Mouse (Mus musculus) midbrain, embryonic 10.5 days (tissue): ENCODE data around the gene Ivns1abp. TPM values are rescaled to one million over a fixed set of nuclear protein-coding genes. Genes with fewer than 3 reads are reported as not detected.
"Not testable (repeated sequence)": the region's sequence is repeated elsewhere in the genome, so short reads cannot be mapped to it uniquely, and the experiment has no call there.

Experiments
- DNase-seq: peaks from one replicate; pipeline ENCODE4 v3.0.0-alpha.2; 2017; ENCODE audit warnings: low spot score
- H3K27ac ChIP-seq: fragments of 300-500 bp; sonication (generic); replicated peaks from 2 replicates; pipeline ENCODE4 v1.5.1; 2016; ENCODE audit warnings: mild to moderate bottlenecking
- H3K27me3 ChIP-seq: fragments of 300-500 bp; sonication (generic); 2 replicates; pipeline ENCODE4 v1.6.1; 2016; ENCODE audit warnings: low read depth, mild to moderate bottlenecking; ENCODE audit not compliant: poor library complexity, severe bottlenecking
- H3K36me3 ChIP-seq: fragments of 300-500 bp; sonication (generic); 2 replicates; pipeline ENCODE4 v1.6.1; 2016; ENCODE audit warnings: mild to moderate bottlenecking, moderate library complexity
- H3K4me1 ChIP-seq: fragments of 300-500 bp; sonication (generic); 2 replicates; pipeline ENCODE4 v1.6.1; 2016
- H3K4me3 ChIP-seq: fragments of 300-500 bp; sonication (generic); 2 replicates; pipeline ENCODE4 v1.5.1; 2016; ENCODE audit warnings: mild to moderate bottlenecking, moderate library complexity
- H3K9me3 ChIP-seq: fragments of 300-500 bp; sonication (generic); replicated peaks from 2 replicates; pipeline ENCODE4 v1.6.1; 2016; ENCODE audit warnings: mild to moderate bottlenecking
- WGBS: fragments of 180-500 bp; shearing (Covaris S2); methylation state at CpG from one replicate; pipeline ENCODE4 v1.1.7; 2016; 5-methylcytosine and 5-hydroxymethylcytosine counted together
- polyA plus RNA-seq: library from polyadenylated mRNA; unstranded; fragments of >200 nt; fragmentation: Nextera tagmentation; extraction: Ambion mirVana; gene quantifications from 2 replicates; pipeline ENCODE4 v1.2.1, GENCODE M21; 2016

Ivns1abp gene
- 407 and 414 TPM in 2 replicates for polyA plus RNA-seq

- Histone ChIP-seq H3K36me3 (peaks cover 4% of the 10 kb centered on the region), H3K9me3 (no peaks in the 10 kb centered on the region), H3K4me3 (peak within 1 kb of the TSS; percentile 95), H3K4me1 (peaks cover 49% of the 10 kb centered on the region), H3K27me3 (no peaks in the 10 kb centered on the region), H3K27ac (peak within 1 kb of the TSS; percentile 99)
- WGBS: under 1% methylated on average over 97 of the region's 104 CpGs
- DNase-seq: peak; percentile 97
These were observed at the start of gene Ivns1abp for GRCm38 (mm10) chr1:151344283-151345108. TSS of gene Ivns1abp (plus strand) at chr1:151344477.

GRCm38 (mm10) chr1:151295486-151295885 lies 48.8 kb upstream of the Ivns1abp start:
- Histone ChIP-seq H3K27ac (no peak overlapping the region), H3K9me3 (no peaks in the 10 kb centered on the region), H3K36me3 (no peaks in the 10 kb centered on the region), H3K27me3 (no peaks in the 10 kb centered on the region), H3K4me1 (no peaks in the 10 kb centered on the region), H3K4me3 (no peak overlapping the region)
- WGBS: 76% methylated on average over 3 of the region's 3 CpGs
- DNase-seq: no peak

GRCm38 (mm10) chr1:151296621-151297020 lies 47.7 kb upstream of the Ivns1abp start:
- H3K27me3 ChIP-seq: no peaks in the 10 kb centered on the region
- WGBS: 95% methylated on average over 1 of the region's 1 CpGs
- no peaks in the 10 kb centered on the region for H3K9me3 ChIP-seq
- H3K4me3 ChIP-seq: no peak overlapping the region
- no peaks in the 10 kb centered on the region for H3K4me1 ChIP-seq
- H3K27ac ChIP-seq: no peak overlapping the region
- no peak for DNase-seq
- no peaks in the 10 kb centered on the region for H3K36me3 ChIP-seq

GRCm38 (mm10) chr1:151297025-151297424 lies 47.3 kb upstream of the Ivns1abp start:
- H3K4me3 ChIP-seq: no peak overlapping the region

GRCm38 (mm10) chr1:151297596-151297995 lies 46.7 kb upstream of the Ivns1abp start:
- Histone ChIP-seq H3K9me3 (no peaks in the 10 kb centered on the region), H3K4me3 (no peak overlapping the region), H3K27me3 (no peaks in the 10 kb centered on the region), H3K27ac (no peak overlapping the region), H3K4me1 (no peaks in the 10 kb centered on the region), H3K36me3 (no peaks in the 10 kb centered on the region)
- whole genome bisulfite sequencing: 90% methylated on average over 2 of the region's 2 CpGs
- no peak for DNase-seq

More at GRCm38 (mm10) chr1:151297025-151297424, 47.3 kb upstream of the Ivns1abp start:
- no peaks in the 10 kb centered on the region for H3K36me3 ChIP-seq
- no peaks in the 10 kb centered on the region for H3K9me3 ChIP-seq
- 91% methylated on average over 6 of the region's 6 CpGs for WGBS
- no peaks in the 10 kb centered on the region for H3K27me3 ChIP-seq
- no peak for DNase-seq
- no peak overlapping the region for H3K27ac ChIP-seq
- no peaks in the 10 kb centered on the region for H3K4me1 ChIP-seq

- Histone ChIP-seq H3K27me3 (no peaks in the 10 kb centered on the region), H3K4me1 (no peaks in the 10 kb centered on the region), H3K36me3 (no peaks in the 10 kb centered on the region), H3K4me3 (no peak overlapping the region), H3K27ac (no peak overlapping the region), H3K9me3 (no peaks in the 10 kb centered on the region)
- WGBS: 83% methylated on average over 6 of the region's 6 CpGs
- no peak for DNase-seq
These were observed 42.8 kb upstream of the Ivns1abp start for GRCm38 (mm10) chr1:151301456-151301855.

GRCm38 (mm10) chr1:151301904-151302303 lies 42.4 kb upstream of the Ivns1abp start:
- Histone ChIP-seq H3K9me3 (no peaks in the 10 kb centered on the region), H3K4me1 (no peaks in the 10 kb centered on the region), H3K4me3 (no peak overlapping the region), H3K27ac (no peak overlapping the region), H3K27me3 (no peaks in the 10 kb centered on the region), H3K36me3 (no peaks in the 10 kb centered on the region)
- DNase-seq: no peak
- WGBS: 81% methylated on average over 3 of the region's 3 CpGs

- Histone ChIP-seq H3K9me3 (no peaks in the 10 kb centered on the region), H3K27ac (no peak overlapping the region), H3K36me3 (no peaks in the 10 kb centered on the region), H3K27me3 (no peaks in the 10 kb centered on the region), H3K4me1 (no peaks in the 10 kb centered on the region), H3K4me3 (no peak overlapping the region)
- DNase-seq: no peak
These were observed 41.0 kb upstream of the Ivns1abp start for GRCm38 (mm10) chr1:151303265-151303664.

- H3K9me3 ChIP-seq, H3K4me3 ChIP-seq, H3K4me1 ChIP-seq, H3K27me3 ChIP-seq, H3K27ac ChIP-seq, H3K36me3 ChIP-seq, DNase-seq: not testable (repeated sequence)
- 83% methylated on average over 3 of the region's 3 CpGs for WGBS
These were observed 39.3 kb upstream of the Ivns1abp start for GRCm38 (mm10) chr1:151305001-151305400.

GRCm38 (mm10) chr1:151307059-151307458 lies 37.2 kb upstream of the Ivns1abp start:
- 76% methylated on average over 2 of the region's 2 CpGs for WGBS
- no peaks in the 10 kb centered on the region for H3K9me3 ChIP-seq

GRCm38 (mm10) chr1:151307821-151308220 lies 36.5 kb upstream of the Ivns1abp start:
- H3K36me3 ChIP-seq: no peaks in the 10 kb centered on the region
- no peak for DNase-seq
- H3K27ac ChIP-seq: no peak overlapping the region
- H3K4me3 ChIP-seq: no peak overlapping the region
- no peaks in the 10 kb centered on the region for H3K27me3 ChIP-seq
- H3K4me1 ChIP-seq: no peaks in the 10 kb centered on the region
- WGBS: 87% methylated on average over 3 of the region's 3 CpGs
- H3K9me3 ChIP-seq: no peaks in the 10 kb centered on the region

More at GRCm38 (mm10) chr1:151307059-151307458, 37.2 kb upstream of the Ivns1abp start:
- Histone ChIP-seq H3K36me3 (no peaks in the 10 kb centered on the region), H3K27ac (no peak overlapping the region), H3K4me3 (no peak overlapping the region), H3K4me1 (no peaks in the 10 kb centered on the region), H3K27me3 (no peaks in the 10 kb centered on the region)
- no peak for DNase-seq

- Histone ChIP-seq H3K27ac (no peak overlapping the region), H3K9me3 (no peaks in the 10 kb centered on the region), H3K36me3 (no peaks in the 10 kb centered on the region), H3K4me3 (no peak overlapping the region), H3K27me3 (no peaks in the 10 kb centered on the region), H3K4me1 (no peaks in the 10 kb centered on the region)
- 48% methylated on average over 4 of the region's 4 CpGs for WGBS
- no peak for DNase-seq
These were observed 35.8 kb upstream of the Ivns1abp start for GRCm38 (mm10) chr1:151308508-151308907.

GRCm38 (mm10) chr1:151310511-151310910 lies 33.8 kb upstream of the Ivns1abp start:
- 80% methylated on average over 5 of the region's 5 CpGs for WGBS
- H3K27ac ChIP-seq: no peak overlapping the region
- H3K27me3 ChIP-seq: no peaks in the 10 kb centered on the region
- no peaks in the 10 kb centered on the region for H3K9me3 ChIP-seq
- H3K36me3 ChIP-seq: no peaks in the 10 kb centered on the region
- H3K4me3 ChIP-seq: no peak overlapping the region
- H3K4me1 ChIP-seq: no peaks in the 10 kb centered on the region
- DNase-seq: no peak
